Mouse (Mus musculus) telencephalon, adult 2 months (tissue): ENCODE results near the gene Wbp1l.
"Not testable (repeated sequence)": the region's sequence is repeated elsewhere in the genome, so short reads cannot be mapped to it uniquely, and the experiment has no call there.

Source experiments
- DNase-seq: peaks from one replicate; pipeline ENCODE4 v3.0.0-alpha.2; 2011; ENCODE audit warnings: low read depth, low spot score

Gene Wbp1l

GRCm38 (mm10) chr19:46598720-46599252, at the start of gene Wbp1l:
Gene Wbp1l, plus strand, starts transcription at chr19:46599084.
- DNase-seq: peak; percentile 99

DNA sequence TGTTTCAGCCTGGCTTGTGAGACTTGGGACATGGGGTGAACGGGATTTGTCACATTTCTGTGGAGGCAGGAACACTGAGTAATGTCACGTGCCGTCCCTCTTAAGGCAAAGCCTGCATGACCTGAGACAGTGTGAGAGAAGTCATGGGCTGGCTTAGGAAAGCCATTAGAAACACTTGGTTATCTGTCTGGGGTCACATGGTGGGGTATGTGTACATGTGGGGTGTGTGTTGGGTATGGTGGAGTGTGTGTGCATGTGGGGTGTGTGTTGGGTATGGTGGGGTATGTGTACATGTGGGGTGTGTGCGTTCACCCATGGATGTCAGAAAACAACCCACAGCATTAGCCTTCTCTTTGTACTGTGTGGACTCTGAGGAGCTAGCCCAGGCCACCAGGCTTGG, 48.5 kb upstream of the Wbp1l start:
- no peak for DNase-seq

GRCm38 (mm10) chr19:46552496-46552895, 46.4 kb upstream of the Wbp1l start:
- no peak for DNase-seq

- no peak for DNase-seq
These were observed 45.3 kb upstream of the Wbp1l start for GRCm38 (mm10) chr19:46553541-46553955.

GRCm38 (mm10) chr19:46558009-46558408, 40.9 kb upstream of the Wbp1l start:
- DNase-seq: no peak

- no peak for DNase-seq
These were observed 40.3 kb upstream of the Wbp1l start for GRCm38 (mm10) chr19:46558631-46559030.

GRCm38 (mm10) chr19:46562132-46562531, 36.8 kb upstream of the Wbp1l start:
- peak; percentile 26 for DNase-seq

DNA sequence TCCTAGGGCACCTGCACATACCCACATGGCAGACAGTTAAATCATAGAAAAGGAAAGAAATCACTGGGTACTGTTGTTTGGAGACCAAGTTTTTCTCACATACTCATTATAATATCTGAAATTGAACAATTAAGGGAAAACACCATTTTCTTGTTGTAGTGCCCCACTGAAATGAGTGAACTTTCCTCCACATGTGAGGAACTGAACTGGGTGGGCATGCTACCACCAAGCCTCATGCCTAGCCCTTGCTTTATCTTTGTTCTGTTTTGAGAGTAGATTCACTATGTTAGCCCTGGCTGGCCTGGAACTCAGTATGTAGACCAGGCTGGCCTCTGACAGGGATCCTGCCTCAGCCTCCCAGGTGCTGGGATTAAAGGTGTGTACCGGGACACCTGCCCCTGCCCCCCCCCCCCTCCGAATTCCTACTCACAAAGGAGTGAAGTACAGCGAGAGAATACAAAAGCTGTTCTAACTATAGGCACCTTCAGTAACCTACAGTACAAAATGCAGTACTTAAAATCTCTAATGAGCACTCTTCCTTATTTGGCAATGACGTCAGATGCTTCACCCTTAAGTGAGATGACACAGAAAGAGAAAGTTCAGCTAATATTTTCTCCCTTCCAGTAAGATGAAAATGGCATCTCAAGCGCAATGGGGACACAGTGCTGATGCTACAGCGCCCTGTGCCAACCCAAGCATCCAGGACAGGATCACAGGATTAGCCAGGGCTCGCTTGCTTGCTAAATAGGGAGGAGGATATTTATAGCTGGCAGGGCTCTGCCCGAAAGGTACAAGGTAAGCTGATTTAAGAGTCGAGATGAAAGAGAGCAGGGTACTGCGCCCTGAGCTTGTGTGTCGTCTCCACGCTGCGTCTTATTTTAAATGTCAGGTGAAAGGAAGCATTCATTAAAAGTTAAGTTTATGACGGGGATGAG, 36.0 kb upstream of the Wbp1l start:
- DNase-seq: peak; percentile 19

DNA sequence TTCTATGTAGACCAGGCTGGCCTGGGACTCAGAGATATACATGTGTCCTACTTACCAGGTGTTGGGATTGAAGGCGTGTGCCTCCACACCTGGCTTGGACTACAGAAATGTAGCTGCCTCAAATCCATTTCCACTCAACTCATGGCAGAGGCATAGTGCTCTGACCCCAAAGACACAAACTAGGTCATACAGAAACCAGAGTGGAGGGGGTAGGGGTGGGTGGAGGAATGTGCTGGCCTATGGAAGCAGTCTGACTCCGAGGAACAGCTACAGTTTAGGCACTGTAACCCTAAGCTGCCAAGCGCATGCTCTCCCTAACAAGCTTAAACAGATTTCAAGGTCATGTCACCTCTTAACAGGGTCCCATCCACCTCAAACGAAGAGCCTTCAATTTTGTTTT, 35.3 kb upstream of the Wbp1l start:
- DNase-seq: no peak

- no peak for DNase-seq
These were observed 34.8 kb upstream of the Wbp1l start for GRCm38 (mm10) chr19:46564043-46564462.

- not testable (repeated sequence) for DNase-seq
These were observed 27.5 kb upstream of the Wbp1l start for GRCm38 (mm10) chr19:46571211-46571877.

DNA sequence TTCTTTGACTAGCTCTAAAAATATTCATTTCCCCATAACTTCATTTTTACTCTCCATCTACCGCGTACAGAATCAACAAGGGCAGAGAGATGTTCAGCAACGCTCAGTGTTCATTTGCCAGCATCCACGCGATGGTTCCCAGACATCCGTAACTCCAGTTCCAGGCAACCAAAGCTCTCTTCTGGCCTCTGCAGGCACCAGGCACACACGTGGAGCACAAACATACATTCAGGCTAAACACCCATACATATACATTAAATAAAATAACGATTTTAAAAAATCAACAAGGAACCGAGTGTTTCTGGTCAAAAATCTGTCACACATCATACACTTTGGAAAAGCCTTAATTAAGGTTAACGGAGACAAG, 27.0 kb upstream of the Wbp1l start:
- no peak for DNase-seq

DNA sequence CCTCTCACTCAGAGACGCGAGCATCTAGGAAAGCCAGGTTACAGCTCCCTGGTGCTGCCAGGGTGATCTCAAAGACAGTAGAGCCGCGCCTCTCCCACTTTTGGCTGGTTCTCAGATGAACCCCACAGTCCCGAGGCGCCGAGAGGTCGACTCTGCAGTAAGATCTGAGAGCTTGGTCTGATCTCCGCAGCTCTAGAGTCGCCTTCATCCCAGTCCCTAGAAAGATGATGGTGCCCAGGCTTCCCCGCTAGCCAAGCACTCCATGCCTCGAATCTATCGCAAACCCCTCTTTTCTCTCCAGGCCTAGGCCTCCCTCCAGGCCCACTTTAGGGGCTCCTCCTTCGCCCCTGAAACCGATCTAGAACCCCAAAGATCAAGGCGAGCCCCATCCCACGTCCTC, 26.3 kb upstream of the Wbp1l start:
- DNase-seq: no peak

DNA sequence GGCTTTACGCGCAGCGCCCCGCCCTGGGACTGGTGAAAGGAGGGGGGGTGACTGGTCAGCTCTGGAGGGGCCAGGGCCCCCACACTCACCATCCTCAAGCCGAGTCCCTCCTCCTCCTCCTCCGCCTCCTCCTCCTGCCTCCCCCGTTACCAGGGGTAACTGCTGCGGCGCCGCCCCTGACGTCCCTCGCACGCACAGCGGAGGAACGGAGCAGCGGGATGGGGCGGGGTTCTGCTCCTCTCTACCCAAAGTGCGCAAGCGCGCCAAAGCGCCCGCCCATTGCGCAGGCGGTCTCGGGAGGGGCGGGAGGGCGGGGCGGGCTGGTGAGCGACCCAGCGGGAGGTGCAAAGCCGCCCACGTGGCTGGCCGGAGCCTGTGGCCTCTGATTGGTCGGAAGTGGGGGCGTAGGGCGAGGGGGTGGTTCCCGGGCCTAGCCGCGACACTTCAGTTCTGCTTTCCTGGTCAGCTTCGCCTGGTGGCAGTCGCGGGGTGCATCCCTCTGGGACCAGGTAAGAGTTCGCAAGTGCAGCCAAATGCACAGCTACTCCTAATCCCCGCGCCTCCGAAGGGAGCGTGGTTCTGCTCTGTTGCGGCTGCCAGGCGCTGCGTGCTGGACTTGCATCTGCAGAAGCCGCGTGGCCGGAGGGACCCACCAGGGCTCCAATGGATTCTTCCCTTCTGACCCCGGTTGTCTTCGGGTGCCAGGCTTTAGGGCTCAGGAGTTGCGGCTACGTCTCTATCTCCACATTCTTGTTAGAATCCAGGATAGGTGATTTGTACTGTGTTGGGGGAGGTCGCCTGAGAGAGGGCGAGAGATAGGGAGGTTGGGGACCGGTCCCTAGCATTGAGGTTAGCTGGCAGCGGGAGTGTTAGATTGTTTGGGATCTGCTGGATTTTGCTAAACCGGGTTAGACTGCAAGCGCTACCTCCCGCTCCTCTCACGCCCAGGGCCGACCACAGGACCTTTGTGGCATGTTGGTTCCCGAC, 25.6 kb upstream of the Wbp1l start, which contains the start of the genes Arl3 and Sfxn2:
Gene Arl3, minus strand, starts transcription at position 248 of the 987 bp plus-strand sequence.
Gene Sfxn2, plus strand, starts transcription at position 415 of the 987 bp plus-strand sequence.
- peak; percentile 95 for DNase-seq

- no peak for DNase-seq
These were observed 24.9 kb upstream of the Wbp1l start for GRCm38 (mm10) chr19:46573990-46574389.

DNA sequence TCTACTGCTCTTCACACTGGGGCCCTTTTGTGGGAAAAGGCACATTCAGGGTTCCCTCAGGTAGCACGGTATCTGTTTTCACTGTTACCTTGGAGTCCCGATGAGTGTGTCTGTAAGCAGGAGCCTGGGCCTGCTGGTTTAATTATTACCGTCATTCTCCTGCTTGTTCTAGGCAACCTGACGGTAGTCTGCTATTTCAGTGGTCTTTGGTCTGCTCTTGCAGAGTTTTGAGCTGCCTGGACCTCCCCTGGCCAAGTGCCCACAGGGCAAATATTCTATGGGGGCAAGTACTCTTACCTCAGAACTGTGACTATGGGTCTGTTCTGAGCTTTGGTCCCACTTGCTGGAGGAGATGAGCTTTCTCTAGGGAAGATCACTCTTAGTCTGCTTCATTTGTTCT, 23.7 kb upstream of the Wbp1l start:
- DNase-seq: no peak

DNA sequence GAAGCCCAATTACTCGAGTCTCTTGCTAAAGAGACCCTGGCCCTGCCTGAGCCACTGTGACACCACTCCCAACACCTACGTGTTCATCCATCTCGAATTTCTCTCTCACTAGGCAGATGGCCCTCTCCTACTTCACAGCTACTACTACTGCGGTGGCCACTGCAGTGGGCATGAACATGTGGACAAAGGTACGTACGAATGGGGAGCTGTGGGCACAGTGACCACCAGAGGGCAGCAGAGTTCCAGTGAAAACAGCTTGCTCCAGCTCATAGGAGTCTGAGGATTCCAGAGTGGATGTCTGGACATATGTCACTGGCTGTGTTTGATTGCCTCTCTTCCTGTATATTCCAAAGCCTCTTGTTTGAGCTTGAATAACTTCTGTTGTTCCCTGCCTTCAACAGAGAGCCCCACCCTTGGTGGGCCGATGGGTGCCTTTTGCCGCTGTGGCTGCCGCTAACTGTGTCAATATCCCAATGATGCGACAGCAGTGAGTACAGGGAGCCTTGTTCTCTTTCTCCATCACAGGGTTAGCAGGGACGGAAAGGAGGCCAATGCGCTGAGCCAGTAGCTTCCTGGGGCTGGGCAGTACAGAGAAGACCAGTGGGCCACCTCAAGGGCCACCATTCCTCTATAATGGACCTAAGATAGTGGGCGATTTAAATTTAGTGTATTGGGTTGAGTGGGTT, 10.9 kb upstream of the Wbp1l start:
- DNase-seq: peak; percentile 58

GRCm38 (mm10) chr19:46591575-46591974, 7.3 kb upstream of the Wbp1l start:
- DNase-seq: no peak

- DNase-seq: no peak
These were observed 6.0 kb upstream of the Wbp1l start for GRCm38 (mm10) chr19:46592751-46593439.

DNA sequence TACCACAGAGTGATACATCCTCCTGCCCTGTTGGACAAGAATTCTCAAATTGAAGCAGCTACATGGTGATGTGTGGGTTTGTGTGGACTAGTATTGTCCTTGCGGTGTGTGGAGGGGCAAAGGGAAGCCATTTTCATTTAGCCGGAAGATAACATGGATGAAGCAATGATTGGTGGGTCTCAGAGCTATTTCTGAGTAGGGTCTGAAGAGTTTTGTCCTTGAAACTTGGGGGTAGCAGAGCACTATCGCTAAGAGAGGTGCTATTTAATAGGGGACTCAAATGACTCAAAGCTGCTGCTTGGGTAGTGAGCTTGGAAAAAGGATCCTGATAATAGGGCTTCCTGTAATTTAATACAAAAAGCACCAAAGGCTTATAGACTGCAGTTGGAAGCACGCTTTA, 697 bp upstream of the Wbp1l start:
- no peak for DNase-seq
